Mouse (Mus musculus) embryonic facial prominence, embryonic 11.5 days (tissue): ENCODE results near the gene Plcxd1. TPM values are rescaled to one million over a fixed set of nuclear protein-coding genes. Genes with fewer than 3 reads are reported as not detected.
A peak's percentile ranks its signal among the peaks of the same experiment; 100 is the strongest.

Source experiments
- ATAC-seq: fragments of 200-750 bp; cut with Nextera tagmentation; replicated peaks from 2 replicates; pipeline ENCODE4 v1.8.0; 2017; ENCODE audit warnings: low read depth; ENCODE audit not compliant: insufficient number of reproducible peaks, low FRiP score, low TSS enrichment
- DNase-seq: peaks from one replicate; pipeline ENCODE4 v3.0.0-alpha.2; 2015; ENCODE audit warnings: low spot score
- H3K27ac ChIP-seq: fragments of 300-500 bp; sonication (generic); replicated peaks from 2 replicates; pipeline ENCODE4 v1.5.1; 2014; ENCODE audit warnings: mild to moderate bottlenecking, low read depth, low read length, control low read depth
- H3K27me3 ChIP-seq: fragments of 300-500 bp; sonication (generic); 2 replicates; pipeline ENCODE4 v1.6.1; 2014; ENCODE audit warnings: mild to moderate bottlenecking, low read length, moderate library complexity, mixed read lengths; ENCODE audit not compliant: control insufficient read depth, insufficient read depth
- H3K36me3 ChIP-seq: fragments of 300-500 bp; sonication (generic); replicated peaks from 2 replicates; pipeline ENCODE4 v1.6.1; 2014; ENCODE audit warnings: low read depth, mild to moderate bottlenecking, low read length, moderate library complexity, mixed read lengths; ENCODE audit not compliant: control insufficient read depth, insufficient read depth
- H3K4me1 ChIP-seq: fragments of 300-500 bp; sonication (generic); 2 replicates; pipeline ENCODE4 v1.6.1; 2014; ENCODE audit warnings: low read length, mixed read lengths; ENCODE audit not compliant: control insufficient read depth, insufficient read depth
- H3K4me2 ChIP-seq: fragments of 300-500 bp; sonication (generic); 2 replicates; pipeline ENCODE4 v1.6.1; 2014; ENCODE audit warnings: low read depth, mild to moderate bottlenecking, control low read depth, low read length, moderate library complexity
- H3K4me3 ChIP-seq: fragments of 300-500 bp; sonication (generic); 2 replicates; pipeline ENCODE4 v1.5.1; 2014; ENCODE audit warnings: low read depth, low read length, control low read depth
- H3K9ac ChIP-seq: fragments of 300-500 bp; sonication (generic); replicated peaks from 2 replicates; pipeline ENCODE4 v1.6.1; 2014; ENCODE audit warnings: mild to moderate bottlenecking, control low read depth, low read length
- H3K9me3 ChIP-seq: fragments of 300-500 bp; sonication (generic); replicated peaks from 2 replicates; pipeline ENCODE4 v1.6.1; 2016; ENCODE audit warnings: mild to moderate bottlenecking, low read length, inconsistent platforms, mixed read lengths; ENCODE audit not compliant: control insufficient read depth
- WGBS: fragments of 180-500 bp; shearing (Covaris S2); extraction: QIAGEN DNeasy Blood & Tissue Kit; methylation state at CpG from one replicate; pipeline ENCODE4 v1.1.7; 2014; 5-methylcytosine and 5-hydroxymethylcytosine counted together
- polyA plus RNA-seq: library from polyadenylated mRNA; unstranded; fragments of >200 nt; fragmentation: Nextera tagmentation; extraction: Ambion mirVana; gene quantifications from 2 replicates; pipeline ENCODE4 v1.2.1, GENCODE M21; 2014

Gene Plcxd1
- polyA plus RNA-seq, 1 experiment from 2014 or later, result 0.27 TPM

- 4% methylated on average over 46 of the region's 46 CpGs for WGBS
- peak; percentile 99 for ATAC-seq
- peak within 1 kb of the TSS; percentile 83 for H3K9ac ChIP-seq
- H3K4me3 ChIP-seq, result peak within 1 kb of the TSS; percentile 85
- no peaks in the 10 kb centered on the region for H3K4me1 ChIP-seq
- no peaks in the 10 kb centered on the region for H3K9me3 ChIP-seq
- peak; percentile 98 for DNase-seq
- H3K27ac ChIP-seq, result no peak within 1 kb of the TSS; the same call in 1 of the 2 replicates
- H3K36me3 ChIP-seq, result no peaks in the 10 kb centered on the region
- peak within 1 kb of the TSS; percentile 80 for H3K4me2 ChIP-seq
- no peaks in the 10 kb centered on the region for H3K27me3 ChIP-seq
Measured at GRCm38 (mm10) chr5:110135293-110136086, 35.7 kb downstream of the Plcxd1 start, which contains the start of gene Chfr. Gene Chfr (plus strand): TSS chr5:110135842.

- Histone ChIP-seq H3K4me3 (peak overlapping the region; percentile 85), H3K4me1 (no peaks in the 10 kb centered on the region), H3K9me3 (no peaks in the 10 kb centered on the region), H3K27me3 (no peaks in the 10 kb centered on the region), H3K27ac (no peak overlapping the region; the same call in 1 of the 2 replicates), H3K9ac (peak overlapping the region; percentile 83), H3K4me2 (peak overlapping the region; percentile 80), H3K36me3 (no peaks in the 10 kb centered on the region)
- WGBS, result 6% methylated on average over 18 of the region's 18 CpGs
- peak; percentile 7; the same call in 1 of the 2 replicates for ATAC-seq
- peak; percentile 2 for DNase-seq
Measured at GRCm38 (mm10) chr5:110136087-110136464, 36.3 kb downstream of the Plcxd1 start.

GRCm38 (mm10) chr5:110137816-110138215, 38.0 kb downstream of the Plcxd1 start:
- H3K36me3 ChIP-seq, result no peaks in the 10 kb centered on the region
- no peaks in the 10 kb centered on the region for H3K27me3 ChIP-seq
- no peaks in the 10 kb centered on the region for H3K9me3 ChIP-seq
- no peak overlapping the region for H3K4me3 ChIP-seq
- no peak overlapping the region for H3K9ac ChIP-seq
- DNase-seq (no peak), ATAC-seq (no peak)
- H3K4me1 ChIP-seq, result no peaks in the 10 kb centered on the region
- 93% methylated on average over 3 of the region's 3 CpGs for WGBS
- H3K4me2 ChIP-seq, result no peak overlapping the region
- no peak overlapping the region for H3K27ac ChIP-seq

GRCm38 (mm10) chr5:110139325-110139724, 39.6 kb downstream of the Plcxd1 start:
- no peaks in the 10 kb centered on the region for H3K36me3 ChIP-seq
- no peaks in the 10 kb centered on the region for H3K4me1 ChIP-seq
- DNase-seq, result no peak
- 96% methylated on average over 3 of the region's 3 CpGs for WGBS
- H3K9ac ChIP-seq, result no peak overlapping the region
- no peak overlapping the region for H3K27ac ChIP-seq
- H3K4me2 ChIP-seq, result no peak overlapping the region
- no peaks in the 10 kb centered on the region for H3K9me3 ChIP-seq
- H3K27me3 ChIP-seq, result no peaks in the 10 kb centered on the region
- no peak overlapping the region for H3K4me3 ChIP-seq
- no peak for ATAC-seq

DNA sequence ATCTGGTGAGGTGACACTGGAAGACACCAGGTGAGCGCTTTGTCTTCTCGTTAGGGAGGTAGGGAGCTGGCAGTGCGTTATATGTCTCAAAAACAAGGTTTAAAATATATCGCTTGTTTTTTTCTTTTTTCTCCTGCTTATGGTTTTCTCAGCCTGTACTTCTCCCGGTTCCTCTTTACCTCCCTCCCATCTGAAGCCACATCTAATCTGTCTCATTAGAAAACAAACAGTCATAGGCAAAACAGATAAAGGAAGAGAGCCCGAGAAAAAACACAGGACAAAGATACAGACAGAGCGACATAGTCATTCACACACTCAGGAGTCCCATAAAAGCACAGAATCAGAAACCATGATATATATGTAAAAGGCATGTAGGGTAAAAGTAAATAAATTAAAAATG, 40.7 kb downstream of the Plcxd1 start:
- Histone ChIP-seq H3K36me3 (no peaks in the 10 kb centered on the region), H3K27ac (no peak overlapping the region)
- WGBS, result 94% methylated on average over 7 of the region's 7 CpGs

DNA sequence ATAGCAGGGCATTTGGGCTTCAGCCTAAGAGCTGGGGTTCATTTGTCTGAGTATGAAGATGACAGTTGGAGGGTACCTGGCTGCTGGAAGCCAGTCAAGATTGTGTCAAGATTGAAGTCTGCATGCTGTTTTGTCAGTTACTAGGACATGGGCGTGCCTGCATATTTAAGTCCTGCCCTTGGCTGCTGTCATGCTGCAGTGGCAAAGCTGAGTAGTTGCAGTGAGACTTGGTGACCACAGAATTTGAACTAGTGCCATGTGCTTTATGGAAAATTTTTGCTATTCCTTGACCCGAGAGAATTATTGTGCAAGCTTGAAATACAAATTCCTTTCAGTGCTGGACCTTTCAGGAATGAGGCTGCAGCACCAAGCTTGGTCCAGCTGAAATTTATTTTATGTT, 42.5 kb downstream of the Plcxd1 start:
- Histone ChIP-seq H3K27me3 (no peaks in the 10 kb centered on the region), H3K36me3 (no peaks in the 10 kb centered on the region), H3K4me3 (no peak overlapping the region), H3K4me1 (no peaks in the 10 kb centered on the region), H3K27ac (no peak overlapping the region), H3K4me2 (no peak overlapping the region), H3K9me3 (no peaks in the 10 kb centered on the region), H3K9ac (no peak overlapping the region)
- DNase-seq, result no peak
- 88% methylated on average over 2 of the region's 2 CpGs for WGBS
- no peak for ATAC-seq

More for the DNA sequence above, 40.7 kb downstream of the Plcxd1 start:
- H3K9ac ChIP-seq, result no peak overlapping the region
- H3K9me3 ChIP-seq, result no peaks in the 10 kb centered on the region
- H3K27me3 ChIP-seq, result no peaks in the 10 kb centered on the region
- ATAC-seq (no peak), DNase-seq (no peak)
- no peak overlapping the region for H3K4me3 ChIP-seq
- H3K4me2 ChIP-seq, result no peak overlapping the region
- H3K4me1 ChIP-seq, result no peaks in the 10 kb centered on the region

- no peak overlapping the region for H3K27ac ChIP-seq
- no peaks in the 10 kb centered on the region for H3K27me3 ChIP-seq
- 85% methylated on average over 5 of the region's 5 CpGs for WGBS
- peaks cover 1% of the 10 kb centered on the region; the same call in 1 of the 2 replicates for H3K36me3 ChIP-seq
- no peak for DNase-seq
- no peaks in the 10 kb centered on the region for H3K4me1 ChIP-seq
- ATAC-seq, result no peak
- no peak overlapping the region for H3K4me2 ChIP-seq
- no peaks in the 10 kb centered on the region for H3K9me3 ChIP-seq
- no peak overlapping the region for H3K4me3 ChIP-seq
- H3K9ac ChIP-seq, result no peak overlapping the region
Measured at GRCm38 (mm10) chr5:110143007-110143406, 43.2 kb downstream of the Plcxd1 start.
